Mouse (Mus musculus) thymus, postnatal 36 days (tissue): ENCODE results near the gene Tfr2.
"Not testable (repeated sequence)": the region's sequence is repeated elsewhere in the genome, so short reads cannot be mapped to it uniquely, and the experiment has no call there.

Experiments
- DNase-seq, 2 experiments: peaks; one replicate each; pipeline ENCODE4 v3.0.0; 2022; ENCODE audit warnings: mixed read lengths in 2 of 2

Gene Tfr2

GRCm38 (mm10) chr5:137590507-137590906, 20.9 kb downstream of the Tfr2 start:
- no peak for DNase-seq

GRCm38 (mm10) chr5:137595921-137596320, 26.3 kb downstream of the Tfr2 start:
- peak in 1 of 2 experiments; percentile 8 for DNase-seq

GRCm38 (mm10) chr5:137596601-137597261, 27.1 kb downstream of the Tfr2 start:
- peak; percentile 50 to 71 for DNase-seq

- no peak for DNase-seq
Measured at GRCm38 (mm10) chr5:137597625-137598024, 28.0 kb downstream of the Tfr2 start.

- no peak for DNase-seq
Measured at GRCm38 (mm10) chr5:137598100-137598826, 28.6 kb downstream of the Tfr2 start.

GRCm38 (mm10) chr5:137599600-137599999, 30.0 kb downstream of the Tfr2 start:
- DNase-seq, result peak in 1 of 2 experiments; percentile 25

- DNase-seq, result no peak
Measured at GRCm38 (mm10) chr5:137600281-137600618, 30.6 kb downstream of the Tfr2 start.

GRCm38 (mm10) chr5:137600619-137601364, 31.2 kb downstream of the Tfr2 start, which contains the start of gene Mospd3:
Gene Mospd3, minus strand, starts transcription at chr5:137601058.
- peak; percentile 97 to 98 for DNase-seq

- peak in 1 of 2 experiments; percentile 40 for DNase-seq
Measured at GRCm38 (mm10) chr5:137601365-137601729, 31.7 kb downstream of the Tfr2 start.

GRCm38 (mm10) chr5:137607860-137608653, 38.4 kb downstream of the Tfr2 start:
- DNase-seq, result peak in 1 of 2 experiments; percentile 13

GRCm38 (mm10) chr5:137608654-137609190, 39.1 kb downstream of the Tfr2 start:
- DNase-seq, result no peak

GRCm38 (mm10) chr5:137609292-137609691, 39.7 kb downstream of the Tfr2 start:
- DNase-seq, result no peak

- no peak for DNase-seq
Measured at GRCm38 (mm10) chr5:137610056-137610455, 40.4 kb downstream of the Tfr2 start.

- DNase-seq, result peak in 1 of 2 experiments; percentile 11
Measured at GRCm38 (mm10) chr5:137610548-137611244, 41.1 kb downstream of the Tfr2 start.

- DNase-seq, result peak in 1 of 2 experiments; percentile 8
Measured at GRCm38 (mm10) chr5:137611245-137611602, 41.6 kb downstream of the Tfr2 start.

- no peak for DNase-seq
Measured at GRCm38 (mm10) chr5:137613076-137613475, 43.4 kb downstream of the Tfr2 start.

GRCm38 (mm10) chr5:137613550-137613949, 43.9 kb downstream of the Tfr2 start, which contains the start of gene Pcolce:
Gene Pcolce, minus strand, starts transcription at chr5:137613784.
- DNase-seq, result no peak

GRCm38 (mm10) chr5:137614921-137615320, 45.3 kb downstream of the Tfr2 start:
- DNase-seq, result not testable (repeated sequence)

GRCm38 (mm10) chr5:137615347-137615746, 45.7 kb downstream of the Tfr2 start:
- DNase-seq, result no peak

GRCm38 (mm10) chr5:137623937-137624530, 54.4 kb downstream of the Tfr2 start:
- no peak for DNase-seq

- DNase-seq, result no peak
Measured at GRCm38 (mm10) chr5:137627991-137628390, 58.4 kb downstream of the Tfr2 start.
